Mouse (Mus musculus): ENCODE data around the gene Ceacam20. TPM values are rescaled to one million over a fixed set of nuclear protein-coding genes. Genes with fewer than 3 reads are reported as not detected.

Ceacam20 gene
- polyA plus RNA-seq, 1 experiment from 2014 or later, result not detected

DNA sequence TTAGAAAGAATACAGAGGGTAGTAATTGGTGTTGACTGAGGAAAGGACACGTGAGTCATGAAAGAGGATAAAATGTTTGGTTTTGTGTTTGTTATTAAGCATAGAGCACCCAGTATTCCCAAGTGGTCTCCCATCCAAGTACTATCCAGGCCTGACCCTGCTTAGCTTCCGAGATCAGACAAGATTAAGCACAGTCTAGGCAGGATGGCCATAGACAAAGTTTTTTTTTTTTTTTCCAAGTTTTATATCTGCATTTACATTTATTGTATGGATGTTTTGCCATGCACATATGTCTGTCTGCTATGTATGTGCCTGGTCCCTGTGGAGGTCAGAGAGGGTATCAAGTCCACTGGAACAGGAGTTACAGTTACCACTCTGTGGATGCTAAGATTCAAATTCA is 44.8 kb downstream of the Ceacam20 start:
- peaks cover 5% of the 10 kb centered on the region for H3K9me3 ChIP-seq (replicated peaks)
- no peak overlapping the region for H3K4me2 ChIP-seq
- H3K27me3 ChIP-seq, result no peaks in the 10 kb centered on the region
- no peak for ATAC-seq
- no peak overlapping the region for H3K4me3 ChIP-seq
- H3K27ac ChIP-seq, result no peak overlapping the region
- H3K36me3 ChIP-seq (ENCODE audit: poor library complexity, severe bottlenecking), result no peaks in the 10 kb centered on the region
- no peak overlapping the region for H3K9ac ChIP-seq
- WGBS, result 69% methylated on average over 2 of the region's 2 CpGs
- H3K4me1 ChIP-seq, result no peaks in the 10 kb centered on the region

Other genes starting within 250 kb of the Ceacam20 start
- gene Tomm40, start 250.0 kb upstream of the Ceacam20 start, polyA plus RNA-seq (2015; fragmentation: Nextera tagmentation; extraction: Ambion mirVana), result 112 and 118 TPM in 2 replicates
- 34.6 and 38.0 TPM in 2 replicates for gene Nectin2, start 214.9 kb upstream of the Ceacam20 start, polyA plus RNA-seq (2015; fragmentation: Nextera tagmentation; extraction: Ambion mirVana)
- gene Bcam, start 194.4 kb upstream of the Ceacam20 start, polyA plus RNA-seq (2015; fragmentation: Nextera tagmentation; extraction: Ambion mirVana), result 4.4 and 5.7 TPM in 2 replicates
- not detected in 2 replicates for gene Cblc, start 168.6 kb upstream of the Ceacam20 start, polyA plus RNA-seq (2015; fragmentation: Nextera tagmentation; extraction: Ambion mirVana)
- 0.23 and 0.49 TPM in 2 replicates for gene Bcl3, start 142.6 kb upstream of the Ceacam20 start, polyA plus RNA-seq (2015; fragmentation: Nextera tagmentation; extraction: Ambion mirVana)
- 2.3 and 3.9 TPM in 2 replicates for gene Gm19345, start 113.4 kb upstream of the Ceacam20 start, polyA plus RNA-seq (2015; fragmentation: Nextera tagmentation; extraction: Ambion mirVana)
- gene Ceacam16, start 104.1 kb upstream of the Ceacam20 start, polyA plus RNA-seq (2015; fragmentation: Nextera tagmentation; extraction: Ambion mirVana), result not detected in 2 replicates
- not detected in 2 replicates for gene Ceacam19, start 77.4 kb upstream of the Ceacam20 start, polyA plus RNA-seq (2015; fragmentation: Nextera tagmentation; extraction: Ambion mirVana)
- gene Pvr, start 44.3 kb upstream of the Ceacam20 start, polyA plus RNA-seq (2015; fragmentation: Nextera tagmentation; extraction: Ambion mirVana), result 4.9 and 5.1 TPM in 2 replicates
- not detected in 2 replicates for gene Igsf23, start 14.7 kb upstream of the Ceacam20 start, polyA plus RNA-seq (2015; fragmentation: Nextera tagmentation; extraction: Ambion mirVana)
- not detected in 2 replicates for gene Nlrp9b, start 26.1 kb downstream of the Ceacam20 start, polyA plus RNA-seq (2015; fragmentation: Nextera tagmentation; extraction: Ambion mirVana)
- gene Vmn1r91, start 134.3 kb downstream of the Ceacam20 start, polyA plus RNA-seq (2015; fragmentation: Nextera tagmentation; extraction: Ambion mirVana), result not detected in 2 replicates
- gene Gm16442, start 157.2 kb downstream of the Ceacam20 start, polyA plus RNA-seq (2015; fragmentation: Nextera tagmentation; extraction: Ambion mirVana), result not detected in 2 replicates
- gene Vmn1r93, start 173.7 kb downstream of the Ceacam20 start, polyA plus RNA-seq (2015; fragmentation: Nextera tagmentation; extraction: Ambion mirVana), result not detected in 2 replicates
- not detected in 2 replicates for gene Vmn1r94, start 203.0 kb downstream of the Ceacam20 start, polyA plus RNA-seq (2015; fragmentation: Nextera tagmentation; extraction: Ambion mirVana)
- gene Vmn1r95, start 228.3 kb downstream of the Ceacam20 start, polyA plus RNA-seq (2015; fragmentation: Nextera tagmentation; extraction: Ambion mirVana), result not detected in 2 replicates
- gene Gm6164, start 240.2 kb downstream of the Ceacam20 start, polyA plus RNA-seq (2015; fragmentation: Nextera tagmentation; extraction: Ambion mirVana), result not detected in 2 replicates

Measured in forebrain, embryonic 13.5 days (tissue).